Mouse (Mus musculus) gastrocnemius, postnatal 25 days (tissue): ENCODE data around the gene Hyal3. TPM values are rescaled to one million over a fixed set of nuclear protein-coding genes. Genes with fewer than 3 reads are reported as not detected.

Experiments
- DNase-seq: peaks from one replicate; pipeline ENCODE4 v3.0.0; 2022
- total RNA-seq, 2 experiments: library from RNA; stranded (reverse); gene quantifications; 1 replicate in 1 of 2; 2 replicates in 1 of 2; pipeline ENCODE4 v1.2.3; 2021

Gene Hyal3
- total RNA-seq, 2 experiments from 2014 or later, result 0.38 to 0.72 TPM

DNA sequence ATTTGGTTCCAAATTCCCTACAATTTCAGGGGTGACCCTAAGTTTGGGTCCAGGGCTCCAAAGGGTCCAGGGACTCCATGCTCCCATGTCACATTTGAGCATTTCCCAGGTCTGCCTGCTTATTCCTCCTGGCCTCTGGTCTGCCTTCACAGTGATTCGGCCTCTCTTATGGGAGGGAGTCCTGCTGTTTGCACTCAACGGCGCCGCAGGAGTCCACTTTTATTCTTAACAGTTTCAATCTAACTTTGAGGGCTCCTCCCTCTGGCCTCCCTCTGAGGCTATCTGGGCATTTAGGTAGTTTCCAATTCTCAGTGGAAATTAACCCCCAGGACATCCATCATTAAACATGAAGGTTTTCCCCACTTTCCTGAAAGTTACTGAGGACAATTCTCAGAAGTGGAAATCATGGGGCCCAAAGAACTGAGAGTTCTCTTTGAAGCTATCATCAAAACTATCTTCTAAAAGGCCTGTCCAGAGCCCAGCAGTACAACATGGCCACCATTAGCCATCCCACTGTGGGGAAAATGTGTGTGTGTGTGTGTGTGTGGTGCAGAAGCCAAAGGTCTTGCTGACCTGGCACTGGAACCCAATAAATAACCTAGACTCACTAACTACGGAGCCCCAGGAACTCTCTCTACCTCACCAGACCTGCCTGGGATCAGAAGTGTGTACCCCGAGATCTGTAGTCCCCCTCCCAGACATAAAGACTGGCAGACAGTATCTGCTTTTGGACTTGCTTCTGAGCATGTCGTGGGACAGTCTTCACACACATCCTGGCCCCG is 13.9 kb downstream of the Hyal3 start:
- DNase-seq, result no peak

DNA sequence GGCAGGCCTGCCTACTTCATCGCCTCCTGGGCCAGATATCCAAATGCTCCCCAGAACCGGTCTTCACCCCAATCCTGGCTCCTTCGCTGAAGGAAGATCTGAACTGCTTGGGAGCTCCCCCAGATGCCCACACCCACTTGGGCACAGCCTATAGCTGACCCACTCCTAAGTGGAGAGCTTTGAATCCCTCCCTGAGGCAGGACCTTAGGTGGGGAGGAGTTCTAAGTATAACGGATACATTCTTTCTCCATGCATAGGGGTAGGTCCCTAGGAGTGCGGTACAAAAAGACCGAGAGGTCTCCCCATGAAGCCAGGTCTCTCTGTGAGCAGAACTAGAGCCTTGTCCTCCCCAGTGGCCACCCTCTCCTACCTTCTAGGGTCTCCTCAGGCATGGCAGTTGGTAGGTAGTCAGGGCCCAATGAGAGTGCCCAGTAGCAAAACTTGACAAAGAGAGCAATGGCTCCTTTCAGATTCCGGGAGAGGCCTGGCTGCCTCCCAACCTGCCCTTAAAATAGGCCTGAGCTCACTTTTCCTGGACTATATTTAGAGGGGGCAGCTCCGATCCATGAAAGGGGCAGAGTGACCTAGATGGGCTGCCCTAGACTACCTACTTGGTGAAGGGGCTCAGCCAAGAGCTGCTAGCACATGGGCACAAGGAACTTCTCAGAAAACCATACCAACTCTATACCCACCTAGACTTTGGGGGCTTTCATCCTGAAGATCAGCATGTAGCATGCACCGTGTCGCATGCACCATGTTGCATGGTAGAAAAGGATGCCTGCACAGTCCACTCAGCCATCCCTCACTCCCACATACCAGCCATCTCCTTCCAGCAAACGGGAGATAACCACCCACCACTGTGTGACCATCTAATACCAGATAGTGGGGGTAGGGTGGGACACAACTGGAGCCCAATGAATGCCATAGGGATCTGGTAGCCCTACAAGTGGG is 16.3 kb downstream of the Hyal3 start:
- DNase-seq, result peak; percentile 70

DNA sequence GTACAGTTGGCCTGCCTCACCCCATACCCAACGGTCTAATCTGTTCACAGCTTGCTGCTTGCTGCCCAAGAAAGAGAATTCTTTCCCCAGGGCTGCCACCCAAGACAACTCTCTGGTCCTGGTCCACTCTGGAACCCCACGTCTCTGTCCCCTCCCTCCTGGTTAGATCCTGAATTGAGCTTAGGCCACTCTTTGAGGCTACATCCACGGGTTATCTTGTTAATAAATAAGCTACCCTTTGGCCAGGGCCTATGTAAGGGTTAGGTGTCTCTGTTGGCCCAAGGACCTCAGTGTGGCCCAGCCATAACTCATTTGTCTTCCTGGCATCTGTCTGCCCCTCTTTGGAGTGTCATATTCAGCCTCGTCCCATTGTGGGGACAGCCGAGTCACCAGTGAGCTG is 17.8 kb downstream of the Hyal3 start:
- no peak for DNase-seq

DNA sequence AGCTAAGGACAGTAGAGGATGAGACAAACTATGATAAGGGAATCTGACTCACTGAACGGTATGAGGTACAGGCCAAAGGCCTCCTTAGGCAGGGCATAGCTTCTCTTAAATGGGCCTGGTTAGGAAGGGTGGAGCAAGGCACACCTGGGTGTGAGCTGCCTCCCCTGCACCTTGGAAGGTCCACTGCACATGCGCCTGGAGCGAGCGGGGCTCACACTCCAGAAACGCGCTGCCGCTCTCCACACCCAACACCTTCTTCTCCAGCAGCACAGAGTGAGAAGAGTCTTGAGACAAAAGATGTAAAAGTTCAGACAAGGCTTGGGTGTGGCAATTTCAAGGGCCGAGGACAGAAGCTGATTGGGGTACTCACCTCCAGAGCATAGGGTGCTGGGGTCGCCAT is 18.8 kb downstream of the Hyal3 start:
- DNase-seq, result no peak

DNA sequence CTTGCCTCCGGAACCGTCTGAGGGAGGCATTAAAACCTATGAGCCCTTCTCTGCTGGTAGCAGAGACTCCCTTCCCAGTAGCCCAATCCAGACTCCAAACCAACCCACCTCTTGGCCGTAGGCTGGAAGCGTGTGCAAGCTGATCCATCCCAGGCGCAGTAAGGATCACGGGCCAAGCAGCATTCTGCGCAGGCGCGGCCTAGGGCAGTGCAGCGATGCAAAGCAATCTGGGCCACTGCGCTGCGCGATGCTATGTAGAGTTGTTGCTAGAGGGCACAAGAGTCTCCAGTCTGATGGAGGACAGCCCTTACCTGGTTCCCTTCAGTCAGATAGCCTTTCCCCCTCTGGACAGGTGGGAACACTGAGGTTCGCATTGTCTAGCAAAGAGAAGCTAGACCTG is 19.2 kb downstream of the Hyal3 start:
- peak; percentile 56 for DNase-seq

DNA sequence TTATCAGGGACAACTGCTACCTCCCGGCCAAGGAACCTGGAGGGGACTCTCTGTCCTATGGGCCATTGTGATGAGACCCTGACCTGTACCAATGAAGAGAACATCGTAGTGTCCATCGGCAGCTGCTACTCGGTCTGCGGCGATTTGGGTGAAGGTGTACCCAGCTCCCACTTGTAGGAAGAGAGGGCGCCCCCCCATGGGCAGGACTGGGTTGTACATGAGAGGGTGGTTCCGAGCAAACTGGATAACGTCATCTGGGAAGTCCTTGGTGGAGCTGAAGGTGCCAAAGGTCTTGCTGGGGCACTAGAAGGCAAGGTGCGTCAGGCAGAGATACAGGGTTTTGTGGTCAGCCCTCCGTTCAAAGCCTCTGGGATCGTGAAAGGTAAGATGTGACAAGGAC is 20.1 kb downstream of the Hyal3 start:
- DNase-seq, result no peak

DNA sequence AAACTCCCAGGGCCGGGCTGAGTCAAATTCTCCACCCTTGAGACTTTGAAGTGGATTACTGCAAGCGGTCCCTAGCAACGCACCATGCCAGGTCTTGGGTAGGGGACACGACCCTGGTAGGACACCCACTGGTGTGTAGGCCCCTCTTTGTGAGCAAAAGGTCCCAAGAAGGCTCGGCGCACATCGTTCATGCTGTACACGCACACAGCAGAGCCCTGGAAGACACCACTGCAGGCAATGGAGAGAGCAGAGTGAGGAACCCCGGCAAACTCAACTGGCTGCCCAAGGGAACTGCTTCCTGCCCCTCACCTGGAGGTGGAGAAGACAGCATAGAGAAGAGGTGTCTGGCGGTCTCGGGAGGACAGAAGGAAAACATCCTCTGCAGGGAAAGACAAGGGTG is 20.7 kb downstream of the Hyal3 start:
- no peak for DNase-seq

DNA sequence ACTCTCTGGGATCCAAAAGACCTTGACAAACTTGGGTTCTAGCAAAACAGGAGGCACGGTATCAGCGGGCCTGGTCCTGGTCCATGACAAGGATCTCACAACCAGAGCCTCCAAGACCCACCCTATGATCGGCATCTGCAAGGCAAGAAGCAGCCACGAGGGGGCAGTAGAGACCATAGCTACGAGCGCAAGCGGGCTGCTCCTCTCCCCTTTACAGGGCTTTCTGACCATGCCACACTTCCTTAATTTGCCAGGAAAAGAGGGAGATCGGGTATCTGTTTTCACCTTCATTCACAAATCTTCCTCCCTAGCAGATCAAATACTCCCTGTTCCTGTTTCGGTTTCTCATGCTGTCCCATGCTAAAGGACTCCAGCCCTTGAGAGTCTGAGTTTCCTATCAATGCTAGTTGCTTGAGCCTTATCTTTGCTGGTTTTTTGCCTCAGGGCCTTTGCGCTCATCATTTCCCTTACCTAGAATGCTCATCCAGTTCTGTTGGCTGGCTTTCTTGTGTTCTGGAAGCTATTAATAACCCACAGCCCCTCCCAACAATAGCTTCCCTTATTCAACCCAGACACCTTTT is 21.5 kb downstream of the Hyal3 start:
- peak; percentile 83 for DNase-seq

DNA sequence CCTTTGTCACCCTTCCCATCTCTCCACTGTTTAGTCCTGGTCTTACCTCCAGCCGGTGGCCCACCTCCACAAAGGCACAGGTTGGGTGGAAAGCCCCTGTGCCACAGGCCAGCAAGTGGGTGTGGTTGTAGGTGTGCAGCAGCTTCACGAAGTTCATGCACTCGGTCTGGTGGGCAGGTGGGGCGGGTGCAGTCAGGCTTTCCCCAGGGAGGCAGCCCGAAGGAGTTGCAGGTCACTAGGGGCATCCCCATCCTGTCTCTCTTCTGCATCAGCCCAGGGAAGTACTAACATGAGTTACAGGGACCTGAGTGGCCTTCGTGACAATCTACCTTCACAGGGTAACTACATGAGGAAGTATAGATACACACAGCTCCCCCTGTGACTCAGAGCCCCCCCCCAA is 22.6 kb downstream of the Hyal3 start:
- DNase-seq, result no peak

DNA sequence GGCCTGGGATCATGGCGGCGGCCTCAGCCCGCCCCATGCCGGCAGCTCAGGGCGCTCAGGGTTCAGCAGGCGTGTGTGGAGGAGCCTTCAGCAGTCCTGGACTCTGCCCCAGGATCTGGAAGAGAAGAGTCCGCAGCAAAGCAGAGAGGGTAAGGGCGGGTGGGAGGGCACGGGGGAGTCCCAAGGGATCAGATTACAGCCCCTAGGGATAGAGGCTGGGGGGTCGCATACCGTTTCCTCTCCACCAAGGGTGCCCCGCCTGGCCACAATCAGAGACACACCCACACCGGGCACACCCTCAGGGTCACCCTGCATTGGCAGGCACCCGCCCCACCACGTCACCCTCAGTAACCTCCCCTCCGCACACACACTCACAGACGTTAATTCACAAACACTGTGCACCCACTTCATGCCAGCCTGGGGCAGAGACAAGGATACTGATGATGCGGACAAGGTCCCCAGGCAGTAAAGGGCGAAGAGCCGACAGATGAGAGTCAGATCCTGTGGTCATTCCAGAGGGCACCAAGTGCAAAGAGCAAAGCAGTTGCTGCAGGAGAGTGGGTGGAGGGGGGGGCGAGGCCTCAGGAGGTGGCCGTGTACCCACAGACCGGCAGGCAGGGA is 24.5 kb downstream of the Hyal3 start:
- no peak for DNase-seq

DNA sequence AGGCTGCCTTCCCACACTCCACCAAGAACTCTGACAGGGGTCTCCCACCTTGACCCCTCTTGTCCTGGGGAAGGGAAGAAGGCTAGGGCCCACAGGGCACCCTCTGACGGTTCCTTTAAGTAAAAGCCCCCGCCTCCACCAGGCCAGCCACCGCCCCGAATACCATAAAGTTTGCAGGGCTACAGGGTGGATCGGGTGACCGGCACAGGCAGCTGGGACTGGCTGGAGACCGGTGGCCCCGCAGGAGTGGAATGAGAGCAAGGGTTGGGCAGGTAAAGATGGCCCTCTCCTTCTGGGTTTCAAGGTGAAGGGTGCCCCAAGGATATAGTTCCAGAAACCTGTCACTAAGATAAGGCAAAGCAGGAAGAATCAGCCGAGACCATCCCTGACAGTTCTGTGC is 26.0 kb downstream of the Hyal3 start:
- no peak for DNase-seq

DNA sequence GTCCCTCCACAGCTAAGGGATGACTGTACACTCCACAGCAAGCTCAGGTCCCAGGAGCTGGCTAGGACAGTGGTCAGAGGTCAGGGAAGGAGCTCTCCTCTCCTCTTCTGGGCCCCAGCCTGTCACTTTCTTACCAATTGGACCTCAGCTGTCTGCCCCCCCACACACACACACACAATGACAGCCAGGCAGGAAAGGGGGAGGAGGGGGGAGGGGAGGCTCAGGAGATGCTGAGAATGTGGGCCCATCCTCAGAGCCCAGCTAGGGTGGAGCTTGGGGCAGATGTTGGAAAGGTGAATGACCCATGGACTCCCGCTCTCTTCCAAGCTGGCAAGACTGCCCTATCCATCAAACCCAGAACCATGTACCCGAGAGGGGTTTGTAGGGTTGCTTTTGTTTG is 26.4 kb downstream of the Hyal3 start:
- no peak for DNase-seq

DNA sequence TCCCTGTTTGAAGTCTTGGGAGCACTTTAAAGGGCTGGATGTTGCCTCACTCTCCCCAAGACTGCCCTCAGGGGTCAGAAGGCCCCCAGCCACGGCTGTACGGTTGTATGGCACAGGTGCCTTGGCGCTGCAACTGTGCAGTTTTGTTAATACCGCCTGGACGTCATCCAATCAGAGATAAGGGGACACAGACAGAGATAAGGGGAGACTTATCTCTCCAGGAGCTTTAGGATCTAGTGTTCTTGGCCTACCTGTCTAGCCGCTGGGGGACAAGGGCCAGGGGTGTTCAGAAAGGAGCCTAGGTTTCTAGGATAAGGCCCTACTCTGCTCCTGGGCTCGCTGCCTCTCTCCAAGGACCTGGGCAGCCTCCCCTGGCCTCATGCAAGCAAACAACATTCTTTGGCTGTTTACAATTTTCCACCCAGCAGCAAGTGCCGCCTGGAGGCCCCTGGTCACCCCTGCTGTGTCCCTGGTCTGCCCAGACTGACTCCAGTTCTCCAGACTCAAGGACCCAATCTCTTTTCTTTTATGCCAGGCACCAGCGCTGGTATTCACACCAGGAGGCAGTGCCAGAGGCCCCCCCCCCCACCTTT is 27.1 kb downstream of the Hyal3 start:
- DNase-seq, result no peak

DNA sequence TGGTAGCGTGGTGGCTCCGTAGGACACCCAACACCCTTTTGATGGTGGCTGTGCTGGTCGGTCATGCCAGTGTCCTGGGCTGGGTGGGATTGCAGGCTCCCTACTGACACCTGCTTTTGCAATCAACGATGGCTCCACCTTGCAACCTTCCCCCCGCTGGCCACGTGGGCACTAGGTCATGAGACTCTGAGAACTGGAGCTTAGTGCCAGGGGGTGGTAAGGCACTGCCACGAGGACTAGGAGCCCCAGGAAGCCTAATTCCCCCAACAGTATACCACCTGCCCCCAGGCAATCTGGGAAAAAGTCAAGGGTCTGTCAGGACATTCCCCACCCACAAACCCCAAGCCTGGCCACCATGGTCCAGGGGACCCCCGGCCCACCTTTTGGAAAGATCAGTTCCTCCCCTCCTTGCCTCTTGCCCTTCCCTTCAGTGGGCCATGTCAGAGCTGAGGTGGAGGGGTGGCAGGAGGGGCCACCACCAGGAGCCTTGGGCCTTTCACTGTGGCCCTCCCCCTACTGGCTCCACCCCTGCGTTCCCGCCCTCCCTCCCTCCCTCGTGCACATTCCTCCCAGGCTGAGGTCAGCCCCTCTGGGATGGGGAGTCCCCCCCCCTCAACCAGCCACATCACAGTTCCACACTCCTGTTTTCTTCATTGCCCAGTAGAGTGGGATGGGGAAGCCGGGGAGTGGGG is 28.3 kb downstream of the Hyal3 start, which contains the start of gene Sema3b:
TSS of gene Sema3b (minus strand) at position 489 of the 692 bp plus-strand sequence.
- peak; percentile 74 for DNase-seq

DNA sequence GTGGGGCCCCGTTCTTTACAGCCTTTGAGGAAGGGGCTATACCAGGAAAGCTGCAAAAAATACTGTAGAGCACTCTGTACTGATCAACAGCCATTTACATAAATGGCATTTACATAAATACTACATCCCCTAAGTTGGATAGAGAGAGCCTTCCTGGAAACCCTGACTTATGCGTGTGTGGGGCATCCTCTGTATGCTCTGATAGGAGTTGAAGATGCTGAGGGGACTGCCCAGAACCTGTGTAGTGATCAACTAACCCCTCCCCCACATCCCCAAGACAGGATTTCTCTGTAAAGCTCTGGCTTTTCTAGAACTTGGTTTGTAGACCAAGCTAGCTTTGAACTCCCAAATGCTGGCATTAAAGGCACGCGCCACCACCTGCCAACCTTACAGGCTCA is 28.8 kb downstream of the Hyal3 start:
- no peak for DNase-seq

DNA sequence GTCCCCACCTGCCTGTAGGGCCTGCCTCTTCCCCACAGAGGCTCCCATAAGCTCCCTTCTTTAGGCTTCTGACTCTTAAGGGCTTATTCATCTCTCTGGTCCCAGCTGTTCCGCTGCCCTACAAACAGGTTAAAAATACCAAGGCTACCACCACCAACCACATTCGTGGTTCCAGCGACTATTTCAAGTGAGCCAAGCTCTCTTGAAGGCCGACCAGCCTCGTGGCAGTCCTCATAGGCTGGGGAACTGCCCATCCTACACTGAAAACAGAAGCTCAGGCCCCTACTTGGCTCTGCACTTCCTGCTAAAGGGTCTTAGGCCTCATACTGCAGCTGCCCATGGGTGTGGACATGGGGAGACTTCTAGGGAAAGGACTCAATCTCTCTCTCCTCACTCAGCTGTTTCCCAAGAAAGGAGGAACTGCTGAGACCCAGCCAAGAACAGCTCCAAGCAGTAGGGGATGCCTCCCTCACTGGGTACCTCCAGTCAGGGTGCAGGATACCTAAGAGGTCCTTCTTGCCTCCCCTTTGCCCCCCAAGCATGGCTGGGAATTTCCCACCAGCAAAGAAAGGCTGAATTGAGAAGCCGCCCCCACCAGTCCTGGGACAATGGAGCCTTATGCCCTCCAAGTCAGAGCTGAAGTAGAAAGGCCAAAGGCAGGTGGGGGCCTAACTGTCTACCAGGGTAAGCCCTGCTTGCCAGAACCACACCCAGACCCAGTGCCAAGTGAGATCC is 31.0 kb downstream of the Hyal3 start:
- no peak for DNase-seq

DNA sequence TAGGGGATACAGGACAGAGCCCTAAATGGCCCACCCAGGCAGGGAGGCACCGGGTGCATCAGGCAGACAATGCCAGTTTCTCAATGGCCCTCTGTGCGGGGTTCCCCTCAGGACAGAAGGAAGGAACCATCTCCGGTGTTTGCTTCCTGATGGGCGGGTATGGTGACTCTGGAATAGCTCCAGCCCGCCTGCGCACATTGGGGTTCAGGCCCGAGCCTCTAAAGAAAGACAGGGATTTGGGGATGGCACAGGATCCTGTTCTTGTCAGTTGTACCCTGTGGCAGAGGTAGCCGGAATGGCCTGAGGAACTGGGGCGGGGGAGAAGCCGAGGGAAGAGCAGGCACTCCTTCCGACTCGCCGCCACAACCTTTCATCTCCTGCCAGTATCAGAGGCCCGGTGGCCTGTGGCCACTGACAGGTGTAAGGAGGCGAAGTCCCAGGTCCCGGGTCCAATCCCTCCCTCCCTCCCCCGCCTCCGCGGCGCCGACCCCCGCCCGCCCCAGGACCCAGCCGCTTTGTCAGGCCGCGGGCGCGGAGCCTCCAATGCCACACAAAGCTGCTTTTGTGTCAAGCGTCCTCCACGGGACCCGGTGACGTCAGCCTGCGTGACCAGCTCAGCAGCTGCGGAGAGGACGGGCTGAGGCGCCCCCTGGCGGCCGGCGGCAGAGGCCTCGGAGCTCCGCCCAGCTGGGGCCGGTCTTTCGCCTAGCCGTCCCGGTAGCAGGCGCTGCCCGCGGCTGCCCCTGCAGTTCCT is 31.8 kb downstream of the Hyal3 start:
- DNase-seq, result peak; percentile 98

DNA sequence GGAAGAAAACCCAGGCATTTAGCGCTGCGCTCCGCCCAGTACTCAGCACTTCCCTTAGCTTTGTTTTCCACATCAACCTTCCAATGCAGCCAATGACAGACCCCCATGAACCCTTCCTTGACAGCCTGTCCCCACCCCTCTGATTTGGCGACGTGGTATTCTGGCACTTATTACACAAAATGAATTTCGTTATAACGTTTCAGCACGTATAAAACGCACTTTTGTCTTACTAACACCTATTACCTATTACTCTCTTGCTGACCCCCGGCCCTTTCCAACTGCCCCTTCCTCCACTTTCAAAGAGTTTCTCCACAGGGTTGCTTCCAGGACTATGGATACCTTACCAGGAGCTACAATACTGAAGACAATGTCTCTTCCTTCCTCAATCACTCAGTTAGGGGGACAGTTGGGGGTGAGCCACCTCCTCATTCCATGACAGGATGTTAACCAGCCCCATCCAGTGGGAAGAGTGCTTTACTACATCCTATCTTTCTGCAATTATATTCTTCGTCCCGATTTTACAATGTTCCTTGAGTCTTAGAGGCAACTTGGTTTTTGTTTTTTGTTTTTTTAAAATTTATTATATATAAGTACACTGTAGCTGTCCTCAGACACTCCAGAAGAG is 32.4 kb downstream of the Hyal3 start:
- DNase-seq, result no peak

DNA sequence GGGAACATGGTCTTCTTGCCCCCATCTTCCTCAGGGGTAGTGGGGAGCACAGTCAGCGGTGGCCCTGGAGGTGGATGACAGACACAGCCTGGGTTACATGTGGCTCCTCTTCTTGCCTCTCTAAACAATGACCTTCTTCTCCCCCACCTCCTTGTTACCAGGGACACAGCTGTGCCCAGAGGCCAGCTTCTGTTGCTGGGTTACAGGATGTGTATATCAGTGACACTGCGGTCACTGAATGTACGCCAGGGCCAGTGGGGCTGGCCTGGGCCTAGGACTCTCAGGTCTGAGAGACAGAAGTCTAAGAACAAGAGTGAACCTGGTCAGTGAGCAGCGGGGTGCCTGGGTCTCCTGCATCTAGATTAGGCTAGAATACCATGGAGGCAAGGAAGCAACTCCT is 34.4 kb downstream of the Hyal3 start:
- no peak for DNase-seq
